Mouse (Mus musculus): ENCODE data around the gene Txlna. TPM values are rescaled to one million over a fixed set of nuclear protein-coding genes. Genes with fewer than 3 reads are reported as not detected.
A peak's percentile ranks its signal among the peaks of the same experiment; 100 is the strongest.

Txlna gene
- total RNA-seq (2014; fragmentation: Nextera tagmentation) (40.9 and 50.2 TPM in 2 replicates), total RNA-seq (2017) (106 and 107 TPM in 2 replicates)

DNA sequence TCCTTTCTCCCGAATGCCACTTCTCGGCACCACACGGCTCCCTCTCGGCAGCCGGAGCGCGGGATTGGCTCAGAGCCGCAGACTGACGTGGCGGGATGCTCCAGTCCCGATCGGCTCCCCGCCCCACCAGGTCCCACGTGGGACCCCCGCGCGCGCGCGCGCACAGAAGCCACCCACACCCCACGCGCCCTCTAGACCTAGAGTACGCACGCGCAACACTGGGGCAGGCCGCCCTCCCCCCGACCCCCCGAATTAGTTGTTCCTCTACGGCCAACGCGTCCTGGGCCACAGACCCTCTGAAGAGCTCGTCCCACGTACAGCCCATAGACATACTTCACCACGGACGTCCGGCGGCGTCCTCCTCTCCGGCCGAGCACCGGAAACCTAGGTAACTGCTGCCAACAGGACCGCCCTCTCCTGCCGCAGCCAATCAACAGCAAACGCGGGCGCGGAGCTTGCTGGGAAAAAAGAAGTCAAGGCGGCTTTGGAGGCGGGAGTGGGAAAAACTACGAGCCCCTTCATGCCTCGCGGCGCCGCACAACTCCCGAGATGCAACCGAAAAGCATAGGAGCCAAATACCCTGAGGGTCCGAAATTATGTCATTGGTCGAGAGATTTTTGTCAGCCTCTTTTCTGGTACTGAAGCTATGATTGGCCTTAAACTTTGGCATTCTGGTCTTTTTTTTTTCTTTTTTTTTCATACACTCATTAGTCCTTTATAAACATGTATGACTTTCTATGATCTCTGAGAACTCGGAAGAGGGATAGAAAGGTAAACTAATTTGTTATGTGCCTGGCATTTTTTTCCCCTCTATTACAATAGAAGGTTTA, at the start of gene Txlna:
Gene Txlna (minus strand): TSS at position 428 of the 830 bp plus-strand sequence.
- ATAC-seq (replicated peaks; ENCODE audit: poor library complexity, severe bottlenecking): peak; percentile 87

DNA sequence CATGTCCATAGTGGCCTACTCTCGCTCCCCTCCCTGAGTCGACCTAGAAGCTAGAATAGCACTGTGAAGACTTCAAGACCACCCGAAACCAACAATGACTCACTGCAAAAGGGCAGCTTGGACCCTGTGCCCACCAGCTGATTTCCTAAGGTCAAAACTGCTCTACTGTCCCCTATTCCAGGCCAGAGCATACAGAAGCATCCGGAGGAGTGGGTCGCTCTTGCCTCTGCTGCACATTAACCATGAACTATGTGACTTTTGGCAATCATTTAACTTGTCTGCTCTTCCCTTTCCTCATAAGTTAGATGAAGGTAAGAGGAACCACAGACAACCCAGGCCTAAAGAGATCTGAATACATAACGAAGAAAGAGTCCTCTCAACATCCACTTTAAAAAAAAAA, 43.7 kb upstream of the Txlna start:
- no peak for ATAC-seq (replicated peaks; ENCODE audit: poor library complexity, severe bottlenecking)

- no peak for ATAC-seq (replicated peaks; ENCODE audit: poor library complexity, severe bottlenecking)
Observed at GRCm38 (mm10) chr4:129683901-129684493, 43.1 kb upstream of the Txlna start.

GRCm38 (mm10) chr4:129681837-129682236, 41.0 kb upstream of the Txlna start:
- ATAC-seq (replicated peaks; ENCODE audit: poor library complexity, severe bottlenecking): no peak

GRCm38 (mm10) chr4:129672878-129673449, 32.1 kb upstream of the Txlna start:
- 0 out of 2 replicates have a peak, but pooled peaks have one; percentile 4 for ATAC-seq (replicated peaks; ENCODE audit: poor library complexity, severe bottlenecking)

DNA sequence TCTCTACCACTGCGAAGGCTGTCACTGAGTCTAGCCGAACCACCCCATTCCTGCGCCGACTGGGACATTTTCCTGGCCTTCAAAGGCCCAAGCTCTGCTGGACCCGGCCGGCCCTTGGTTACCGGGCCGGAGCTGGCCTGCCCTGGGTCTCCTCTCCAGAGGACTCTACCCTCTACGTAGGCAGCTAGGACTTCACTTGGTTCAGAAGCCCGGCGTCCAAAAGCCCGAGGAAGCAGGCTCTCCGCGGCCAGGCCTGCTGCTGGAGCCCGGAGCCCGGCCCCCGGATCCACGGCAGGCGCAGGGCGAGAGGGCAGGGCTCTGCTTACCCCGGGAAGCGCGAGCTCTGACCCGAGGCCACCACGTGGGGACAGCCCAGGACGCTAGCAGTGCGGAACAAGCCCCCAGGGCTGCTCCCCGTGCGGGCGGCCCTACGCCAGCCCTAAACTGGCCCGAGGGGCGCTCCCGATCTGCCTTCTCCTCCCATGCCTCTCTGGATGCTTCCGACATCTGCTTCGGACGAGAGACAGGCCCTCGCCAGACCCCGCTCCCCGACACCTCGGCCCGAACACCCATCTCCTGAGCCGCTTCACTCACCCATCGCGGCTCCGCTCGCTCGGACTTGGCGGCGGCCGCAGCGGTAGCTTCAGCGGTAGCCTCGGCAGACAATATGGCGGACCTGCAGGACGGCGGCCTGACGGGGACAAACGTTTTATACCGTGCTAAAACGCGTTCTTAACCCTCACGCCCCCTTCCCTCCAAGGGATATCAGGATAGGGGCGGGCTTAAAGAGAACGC, 31.4 kb upstream of the Txlna start, which contains the start of gene Kpna6:
Gene Kpna6 (minus strand): TSS at position 685 of the 795 bp plus-strand sequence.
- peak; percentile 95 for ATAC-seq (replicated peaks; ENCODE audit: poor library complexity, severe bottlenecking)

DNA sequence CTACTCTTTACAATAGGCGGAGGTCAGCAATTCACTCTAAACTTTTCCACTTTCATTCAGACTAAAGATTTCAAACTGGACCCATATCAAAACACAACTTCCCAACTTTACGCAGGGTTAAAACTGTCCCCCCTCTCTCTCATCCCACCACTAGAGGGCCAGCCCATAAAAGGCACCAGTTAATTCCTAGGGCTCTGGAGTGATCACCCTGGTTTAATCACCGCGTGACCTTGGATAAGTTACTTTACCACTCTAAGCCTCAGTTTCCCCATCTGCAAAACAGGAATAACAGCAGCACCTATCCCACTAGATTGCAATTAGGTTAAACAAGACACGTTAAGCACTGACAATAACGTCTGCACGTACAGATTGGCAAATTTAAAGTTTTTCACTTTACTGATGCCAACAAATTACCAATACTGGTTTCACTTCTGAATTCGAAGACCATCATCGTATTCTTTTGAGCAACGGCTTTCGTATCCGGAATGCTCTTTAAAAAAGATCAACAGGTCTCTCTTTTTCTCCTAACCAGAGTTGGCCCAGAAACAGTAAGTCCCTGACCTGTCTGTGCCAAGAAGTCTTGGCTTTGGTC, 30.7 kb upstream of the Txlna start:
- peak; percentile 66 for ATAC-seq (replicated peaks; ENCODE audit: poor library complexity, severe bottlenecking)

DNA sequence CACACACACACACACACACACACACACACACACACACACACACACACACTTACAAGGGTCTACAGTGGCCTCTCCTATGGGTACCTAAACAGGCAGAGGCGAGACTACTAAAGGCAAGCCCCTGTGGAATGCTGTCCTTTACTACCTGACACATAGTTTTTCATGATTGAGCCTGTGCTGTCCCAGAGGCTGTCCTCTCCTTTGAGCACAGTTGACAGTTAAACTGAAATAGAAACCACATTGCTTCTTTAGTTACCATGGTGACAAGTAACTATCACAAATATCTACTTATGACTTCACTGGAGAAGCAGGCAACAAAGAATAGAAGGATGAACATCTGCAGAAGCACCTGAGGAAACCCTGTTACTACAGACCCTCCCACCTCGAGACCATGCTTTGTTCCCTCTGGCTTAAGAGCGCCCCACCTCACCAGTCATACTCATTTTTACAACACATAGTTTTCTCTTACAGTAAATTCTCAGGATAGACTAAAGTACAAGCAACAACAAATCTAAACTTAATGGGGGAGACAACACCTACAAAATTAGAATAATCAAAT, 21.5 kb upstream of the Txlna start:
- ATAC-seq (replicated peaks; ENCODE audit: poor library complexity, severe bottlenecking): no peak

DNA sequence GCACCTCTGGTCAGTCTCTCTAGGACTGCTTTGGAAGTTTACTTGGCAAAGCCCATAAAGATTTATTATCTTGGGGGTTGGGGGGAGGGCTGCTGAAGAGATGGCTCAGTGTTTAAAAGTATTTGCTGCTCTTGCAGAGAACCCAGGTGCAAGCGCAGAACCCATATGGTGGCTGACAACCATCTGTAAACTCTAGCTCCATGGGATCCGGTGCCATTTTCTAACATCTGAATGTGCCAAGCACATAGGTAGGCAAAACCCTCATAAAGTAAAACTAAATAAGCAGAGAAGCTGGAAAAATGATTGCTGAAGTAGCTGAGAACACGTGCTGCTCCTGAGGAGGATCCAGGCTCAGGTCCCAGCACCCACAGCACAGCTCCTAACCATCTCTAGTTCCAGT, 20.7 kb upstream of the Txlna start:
- no peak for ATAC-seq (replicated peaks; ENCODE audit: poor library complexity, severe bottlenecking)

DNA sequence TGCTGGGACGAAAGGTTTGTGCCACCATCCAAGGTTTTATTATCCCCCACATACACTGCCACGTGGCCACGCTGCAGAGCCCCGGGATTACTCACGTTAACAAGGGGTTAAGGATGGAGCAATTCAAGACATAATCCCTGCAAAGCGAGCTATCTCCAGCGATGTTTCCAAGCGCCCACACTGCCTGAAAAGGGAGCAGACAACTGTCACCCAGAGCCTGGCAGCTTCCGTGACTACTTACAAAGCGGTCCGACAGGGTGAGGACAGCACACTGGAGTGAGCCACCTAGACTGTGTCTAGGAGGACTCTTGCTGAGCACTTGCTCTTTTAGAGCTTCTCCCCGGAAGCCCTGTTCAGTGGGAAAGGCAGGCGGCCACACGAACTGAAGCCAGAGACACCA, 13.9 kb upstream of the Txlna start:
- ATAC-seq (replicated peaks; ENCODE audit: poor library complexity, severe bottlenecking): no peak

GRCm38 (mm10) chr4:129650359-129650758, 9.5 kb upstream of the Txlna start:
- ATAC-seq (replicated peaks; ENCODE audit: poor library complexity, severe bottlenecking): no peak

DNA sequence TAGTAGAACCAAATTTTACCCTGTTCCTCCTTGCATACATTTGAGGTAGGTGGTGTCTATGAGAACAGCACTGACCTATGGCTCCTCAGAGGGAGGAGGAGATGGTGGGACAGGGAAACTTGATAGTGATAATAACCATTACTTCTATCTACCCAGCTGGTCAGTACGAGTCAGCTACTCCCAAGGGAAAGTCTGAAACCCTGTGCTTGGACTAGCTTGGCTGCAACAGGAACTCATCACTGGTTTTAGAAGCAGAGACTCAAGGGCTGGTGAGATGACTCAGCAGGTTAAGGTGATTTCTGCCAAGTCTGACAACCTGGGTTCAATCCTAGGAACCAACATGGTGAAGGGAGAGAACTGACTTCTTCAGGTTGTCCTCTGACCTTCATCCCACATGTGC, 7.8 kb upstream of the Txlna start:
- no peak for ATAC-seq (replicated peaks; ENCODE audit: poor library complexity, severe bottlenecking)

DNA sequence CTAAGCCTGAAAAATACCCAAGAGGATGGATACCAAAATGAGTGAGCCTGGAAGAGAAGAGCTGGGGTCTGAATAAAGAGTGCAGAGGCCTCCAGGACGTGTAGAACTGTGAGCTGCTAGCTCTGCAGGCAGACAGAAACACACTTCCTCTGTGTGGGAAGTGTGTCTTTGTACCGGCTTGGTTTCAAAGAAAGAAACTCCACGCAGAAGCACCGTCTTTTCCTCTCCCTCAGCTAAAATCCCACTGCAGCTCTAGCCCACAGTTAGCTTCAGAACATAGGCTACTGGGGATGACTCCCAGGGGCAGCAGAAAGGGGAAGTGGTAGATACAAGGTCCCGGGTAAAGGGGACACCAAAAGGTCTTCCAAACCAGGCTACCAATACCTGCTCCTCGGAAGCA, 4.3 kb upstream of the Txlna start:
- peak; percentile 14; the same call in 1 of the 2 replicates for ATAC-seq (replicated peaks; ENCODE audit: poor library complexity, severe bottlenecking)

- no peak for ATAC-seq (replicated peaks; ENCODE audit: poor library complexity, severe bottlenecking)
Observed at GRCm38 (mm10) chr4:129641756-129642155, 891 bp upstream of the Txlna start.

- ATAC-seq (replicated peaks; ENCODE audit: poor library complexity, severe bottlenecking): peak; percentile 21
Observed at GRCm38 (mm10) chr4:129640101-129640637, 696 bp downstream of the Txlna start.

DNA sequence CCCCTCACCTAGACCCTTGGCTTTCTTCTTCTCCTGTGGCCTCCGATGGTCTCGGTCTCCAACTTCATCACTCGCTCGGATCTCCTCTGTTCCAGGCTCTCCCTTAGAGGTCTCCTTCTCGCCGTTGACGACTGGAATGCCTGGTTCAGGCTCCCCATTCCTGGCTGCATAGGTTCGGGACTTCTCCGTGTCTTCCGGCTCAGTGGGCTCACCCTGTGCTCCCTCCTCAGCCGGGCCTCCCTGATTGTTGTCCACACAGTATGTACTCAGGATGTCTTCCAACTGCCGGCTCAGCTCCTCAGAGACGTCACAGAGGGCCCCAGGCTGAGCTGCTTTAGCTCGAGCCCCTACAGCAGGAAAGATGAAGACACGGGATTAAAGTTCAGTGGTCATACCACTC, 1.6 kb downstream of the Txlna start:
- no peak for ATAC-seq (replicated peaks; ENCODE audit: poor library complexity, severe bottlenecking)

DNA sequence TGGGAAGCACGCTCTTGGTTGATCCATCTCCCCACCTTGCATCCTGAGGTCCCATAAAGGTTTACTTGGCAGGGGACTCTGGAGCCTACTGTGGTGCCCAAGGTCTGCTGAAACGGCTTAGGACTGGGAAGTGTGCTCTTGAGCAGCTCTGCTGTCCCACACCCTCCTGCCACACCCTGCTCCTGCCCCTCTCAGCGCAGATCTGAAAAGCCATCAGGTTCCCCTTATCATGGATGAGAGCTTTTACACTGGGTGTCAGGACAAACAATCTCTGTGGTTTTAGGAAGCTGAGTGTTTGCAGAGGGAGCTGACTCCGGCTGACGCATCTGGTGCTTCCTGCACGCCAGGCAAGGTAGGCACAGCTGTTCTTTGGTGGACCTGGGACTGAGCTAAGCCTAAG, 7.0 kb downstream of the Txlna start:
- no peak for ATAC-seq (replicated peaks; ENCODE audit: poor library complexity, severe bottlenecking)

DNA sequence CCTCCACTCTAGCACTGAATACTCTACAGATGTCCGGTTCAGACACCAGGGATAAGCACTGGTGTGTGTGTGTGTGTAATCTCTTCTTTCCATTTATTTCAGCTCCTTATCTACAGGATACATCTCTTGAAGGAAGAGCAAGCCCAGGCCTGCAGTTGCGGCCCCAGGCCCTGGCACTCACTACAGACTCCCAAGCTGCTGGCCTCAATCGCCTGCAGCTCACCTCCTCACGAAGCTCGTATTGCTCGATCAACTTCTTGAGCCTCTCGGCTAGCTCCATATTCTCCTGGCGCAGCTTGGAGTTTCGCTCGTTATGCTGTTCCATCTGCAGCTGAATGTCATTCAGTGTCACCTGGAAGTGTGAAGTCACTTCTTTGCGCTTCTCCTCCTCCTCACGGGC, 9.0 kb downstream of the Txlna start:
- no peak for ATAC-seq (replicated peaks; ENCODE audit: poor library complexity, severe bottlenecking)

GRCm38 (mm10) chr4:129630944-129631343, 9.9 kb downstream of the Txlna start:
- ATAC-seq (replicated peaks; ENCODE audit: poor library complexity, severe bottlenecking): no peak

DNA sequence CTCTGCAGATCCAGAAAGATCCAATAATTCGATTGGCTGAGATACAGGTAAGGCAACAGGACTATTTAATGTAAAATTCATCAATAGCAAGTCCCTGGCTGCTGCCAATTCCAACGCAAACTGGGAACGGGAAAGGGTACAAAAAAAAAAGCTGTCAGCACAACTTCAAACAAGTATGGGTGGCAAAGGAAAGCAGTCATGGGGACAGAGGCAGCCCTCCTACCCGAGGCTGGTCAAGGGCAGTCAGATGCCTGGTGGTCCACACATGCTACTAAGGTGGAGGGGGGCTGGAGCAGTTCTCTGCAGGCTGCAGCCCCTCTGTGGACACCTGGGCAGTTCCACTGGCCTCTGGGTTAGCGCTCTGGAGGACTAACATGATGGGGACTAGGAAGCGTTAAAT, 14.8 kb downstream of the Txlna start:
- ATAC-seq (replicated peaks; ENCODE audit: poor library complexity, severe bottlenecking): no peak

Data from granulocyte monocyte progenitor cell, adult 5-6 weeks (primary cell).